Mouse (Mus musculus) midbrain, embryonic 12.5 days (tissue): ENCODE measurements around the gene Mrpl22. TPM values are rescaled to one million over a fixed set of nuclear protein-coding genes. Genes with fewer than 3 reads are reported as not detected.

Source experiments
- ATAC-seq: fragments of 200-750 bp; cut with Nextera tagmentation; 2 replicates; pipeline ENCODE4 v1.8.0; 2017; ENCODE audit warnings: low read depth, moderate TSS enrichment, moderate library complexity; ENCODE audit not compliant: low FRiP score
- H3K27ac ChIP-seq: fragments of 300-500 bp; sonication (generic); replicated peaks from 2 replicates; pipeline ENCODE4 v1.5.1; 2016; ENCODE audit warnings: mild to moderate bottlenecking
- H3K27me3 ChIP-seq: fragments of 300-500 bp; sonication (generic); 2 replicates; pipeline ENCODE4 v1.6.1; 2016; ENCODE audit warnings: mild to moderate bottlenecking
- H3K36me3 ChIP-seq: fragments of 300-500 bp; sonication (generic); 2 replicates; pipeline ENCODE4 v1.6.1; 2016
- H3K4me1 ChIP-seq: fragments of 300-500 bp; sonication (generic); 2 replicates; pipeline ENCODE4 v1.6.1; 2016
- H3K4me2 ChIP-seq: fragments of 300-500 bp; sonication (generic); replicated peaks from 2 replicates; pipeline ENCODE4 v1.6.1; 2016; ENCODE audit warnings: mild to moderate bottlenecking, moderate library complexity
- H3K4me3 ChIP-seq: fragments of 300-500 bp; sonication (generic); 2 replicates; pipeline ENCODE4 v1.5.1; 2016; ENCODE audit warnings: mild to moderate bottlenecking
- H3K9ac ChIP-seq: fragments of 300-500 bp; sonication (generic); replicated peaks from 2 replicates; pipeline ENCODE4 v1.6.1; 2016; ENCODE audit warnings: mild to moderate bottlenecking, moderate library complexity
- H3K9me3 ChIP-seq: fragments of 300-500 bp; sonication (generic); 2 replicates; pipeline ENCODE4 v1.6.1; 2016; ENCODE audit warnings: mild to moderate bottlenecking
- WGBS: fragments of 180-500 bp; shearing (Covaris S2); methylation state at CpG from one replicate; pipeline ENCODE4 v1.1.7; 2016; 5-methylcytosine and 5-hydroxymethylcytosine counted together
- polyA plus RNA-seq: library from polyadenylated mRNA; unstranded; fragments of >200 nt; fragmentation: Nextera tagmentation; extraction: Ambion mirVana; gene quantifications from 2 replicates; pipeline ENCODE4 v1.2.1, GENCODE M21; 2016

Gene Mrpl22
- polyA plus RNA-seq: 105 and 106 TPM in 2 replicates

GRCm38 (mm10) chr11:58171459-58172091 lies at the start of gene Mrpl22:
TSS of gene Mrpl22 (plus strand) at chr11:58171661.
- no peak within 1 kb of the TSS for H3K27ac ChIP-seq
- peaks cover 22% of the 10 kb centered on the region for H3K4me1 ChIP-seq
- H3K9me3 ChIP-seq: no peaks in the 10 kb centered on the region
- peak within 1 kb of the TSS; percentile 78 for H3K9ac ChIP-seq
- peaks cover 35% of the 10 kb centered on the region for H3K36me3 ChIP-seq
- peak within 1 kb of the TSS; percentile 78 for H3K4me3 ChIP-seq
- no peaks in the 10 kb centered on the region for H3K27me3 ChIP-seq
- peak within 1 kb of the TSS; percentile 84 for H3K4me2 ChIP-seq
- under 1% methylated on average over 34 of the region's 34 CpGs for WGBS
- ATAC-seq: peak; percentile 75

- H3K27me3 ChIP-seq: no peaks in the 10 kb centered on the region
- H3K9me3 ChIP-seq: no peaks in the 10 kb centered on the region
- ATAC-seq: no peak
- H3K9ac ChIP-seq: no peak overlapping the region
- peaks cover 94% of the 10 kb centered on the region for H3K36me3 ChIP-seq
- H3K4me3 ChIP-seq: no peak overlapping the region
- H3K4me2 ChIP-seq: no peak overlapping the region
- WGBS: 100% methylated on average over 2 of the region's 2 CpGs
- H3K27ac ChIP-seq: no peak overlapping the region
- H3K4me1 ChIP-seq: no peaks in the 10 kb centered on the region
Measured at GRCm38 (mm10) chr11:58123711-58124110, 47.8 kb upstream of the Mrpl22 start.

DNA sequence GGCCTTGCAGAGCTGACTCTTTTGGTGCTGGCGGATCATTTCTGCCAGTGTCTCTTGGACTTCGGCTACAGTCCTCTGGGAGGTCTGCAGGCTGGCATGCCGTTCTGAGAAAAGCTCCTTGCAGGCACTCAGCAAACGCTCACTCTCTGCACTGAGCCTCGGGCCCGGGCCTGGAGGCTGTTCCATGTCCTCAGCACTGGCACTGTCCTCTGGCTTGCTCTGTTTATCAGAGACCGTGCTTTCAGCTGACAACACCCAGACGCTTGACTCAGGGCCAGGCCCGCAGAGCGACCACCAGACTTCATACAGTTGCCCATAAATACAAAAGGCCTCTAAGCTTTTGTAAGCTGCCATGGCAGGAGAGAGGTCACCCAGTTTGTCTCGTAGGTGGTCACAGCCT lies 46.4 kb upstream of the Mrpl22 start:
- H3K27me3 ChIP-seq: no peaks in the 10 kb centered on the region
- H3K9me3 ChIP-seq: no peaks in the 10 kb centered on the region
- no peaks in the 10 kb centered on the region for H3K4me1 ChIP-seq
- 90% methylated on average over 11 of the region's 11 CpGs for WGBS
- H3K4me2 ChIP-seq: no peak overlapping the region
- no peak overlapping the region for H3K27ac ChIP-seq
- no peak overlapping the region for H3K9ac ChIP-seq
- peaks cover 94% of the 10 kb centered on the region for H3K36me3 ChIP-seq
- no peak for ATAC-seq
- no peak overlapping the region for H3K4me3 ChIP-seq

GRCm38 (mm10) chr11:58126397-58127160 lies 44.9 kb upstream of the Mrpl22 start:
- 82% methylated on average over 7 of the region's 7 CpGs for WGBS
- H3K4me3 ChIP-seq: no peak overlapping the region
- H3K27ac ChIP-seq: no peak overlapping the region
- no peak overlapping the region for H3K9ac ChIP-seq
- H3K36me3 ChIP-seq: peaks cover 94% of the 10 kb centered on the region
- no peak overlapping the region for H3K4me2 ChIP-seq
- H3K27me3 ChIP-seq: no peaks in the 10 kb centered on the region
- no peak for ATAC-seq
- no peaks in the 10 kb centered on the region for H3K9me3 ChIP-seq
- no peaks in the 10 kb centered on the region for H3K4me1 ChIP-seq

GRCm38 (mm10) chr11:58127544-58127943 lies 43.9 kb upstream of the Mrpl22 start:
- Histone ChIP-seq H3K27ac (no peak overlapping the region), H3K4me1 (no peaks in the 10 kb centered on the region), H3K36me3 (peaks cover 96% of the 10 kb centered on the region), H3K4me2 (no peak overlapping the region), H3K9me3 (no peaks in the 10 kb centered on the region), H3K27me3 (no peaks in the 10 kb centered on the region), H3K9ac (no peak overlapping the region), H3K4me3 (no peak overlapping the region)
- no peak for ATAC-seq
- WGBS: 92% methylated on average over 2 of the region's 2 CpGs

- ATAC-seq: no peak
- Histone ChIP-seq H3K4me3 (no peak overlapping the region), H3K27me3 (no peaks in the 10 kb centered on the region), H3K4me1 (no peaks in the 10 kb centered on the region), H3K9me3 (no peaks in the 10 kb centered on the region), H3K36me3 (peaks cover 91% of the 10 kb centered on the region), H3K27ac (no peak overlapping the region), H3K4me2 (no peak overlapping the region), H3K9ac (no peak overlapping the region)
- 89% methylated on average over 6 of the region's 6 CpGs for WGBS
Measured at GRCm38 (mm10) chr11:58129302-58129843, 42.1 kb upstream of the Mrpl22 start.

DNA sequence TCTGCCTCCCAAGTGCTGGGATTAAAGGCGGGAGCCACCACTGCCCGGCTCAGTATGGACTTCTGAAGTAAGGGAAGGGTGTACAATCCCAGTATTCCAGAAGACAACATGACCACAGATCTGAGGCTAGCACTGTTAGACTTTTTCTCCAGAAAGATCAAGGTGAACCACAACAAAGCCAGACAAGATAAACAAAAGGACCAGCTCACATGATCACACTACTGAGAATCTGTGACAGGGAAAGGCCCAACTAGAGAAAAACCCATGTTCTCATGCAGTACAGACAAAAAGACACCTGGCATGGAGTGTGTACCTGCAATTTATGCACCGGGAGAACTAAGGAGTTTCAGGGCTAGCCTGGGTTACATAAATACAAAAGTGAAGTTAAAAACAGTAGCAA lies 39.4 kb upstream of the Mrpl22 start:
- Histone ChIP-seq H3K4me2 (no peak overlapping the region), H3K4me1 (no peaks in the 10 kb centered on the region), H3K36me3 (peaks cover 94% of the 10 kb centered on the region), H3K27ac (no peak overlapping the region), H3K9me3 (no peaks in the 10 kb centered on the region), H3K27me3 (no peaks in the 10 kb centered on the region), H3K4me3 (no peak overlapping the region), H3K9ac (no peak overlapping the region)
- ATAC-seq: no peak
- WGBS: 100% methylated on average over 3 of the region's 3 CpGs

DNA sequence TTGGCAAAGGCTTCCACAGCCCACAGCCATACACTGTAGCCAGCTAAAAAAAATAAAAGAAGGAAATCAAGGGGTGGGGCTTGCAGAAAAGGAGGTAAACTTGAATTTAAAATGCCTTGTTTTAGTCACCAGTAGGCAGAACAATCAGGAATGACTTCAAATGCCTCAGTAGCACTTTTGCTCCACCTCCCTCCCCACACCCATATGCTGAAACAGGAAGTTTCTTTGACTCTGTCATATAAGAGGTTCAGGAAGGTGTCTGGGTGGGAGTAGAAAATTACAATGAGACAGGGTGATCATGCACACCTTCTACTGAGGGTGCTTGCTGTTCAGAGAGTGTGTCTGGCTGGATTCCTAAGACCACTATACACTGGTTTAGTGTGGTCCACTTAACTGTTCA lies 36.6 kb upstream of the Mrpl22 start:
- Histone ChIP-seq H3K9me3 (no peaks in the 10 kb centered on the region), H3K4me3 (no peak overlapping the region), H3K4me2 (no peak overlapping the region), H3K9ac (no peak overlapping the region), H3K36me3 (peaks cover 84% of the 10 kb centered on the region), H3K27ac (no peak overlapping the region), H3K4me1 (no peaks in the 10 kb centered on the region), H3K27me3 (no peaks in the 10 kb centered on the region)
- no peak for ATAC-seq

GRCm38 (mm10) chr11:58135296-58135695 lies 36.2 kb upstream of the Mrpl22 start:
- Histone ChIP-seq H3K9ac (no peak overlapping the region), H3K27me3 (no peaks in the 10 kb centered on the region), H3K4me1 (no peaks in the 10 kb centered on the region), H3K36me3 (peaks cover 84% of the 10 kb centered on the region), H3K4me3 (no peak overlapping the region), H3K27ac (no peak overlapping the region), H3K4me2 (no peak overlapping the region), H3K9me3 (no peaks in the 10 kb centered on the region)
- no peak for ATAC-seq

GRCm38 (mm10) chr11:58136677-58137076 lies 34.8 kb upstream of the Mrpl22 start:
- no peak for ATAC-seq
- peaks cover 84% of the 10 kb centered on the region for H3K36me3 ChIP-seq
- no peak overlapping the region for H3K4me3 ChIP-seq
- no peaks in the 10 kb centered on the region for H3K9me3 ChIP-seq
- WGBS: 91% methylated on average over 6 of the region's 6 CpGs
- no peaks in the 10 kb centered on the region for H3K27me3 ChIP-seq
- H3K4me2 ChIP-seq: no peak overlapping the region
- no peaks in the 10 kb centered on the region for H3K4me1 ChIP-seq
- H3K27ac ChIP-seq: no peak overlapping the region
- no peak overlapping the region for H3K9ac ChIP-seq

DNA sequence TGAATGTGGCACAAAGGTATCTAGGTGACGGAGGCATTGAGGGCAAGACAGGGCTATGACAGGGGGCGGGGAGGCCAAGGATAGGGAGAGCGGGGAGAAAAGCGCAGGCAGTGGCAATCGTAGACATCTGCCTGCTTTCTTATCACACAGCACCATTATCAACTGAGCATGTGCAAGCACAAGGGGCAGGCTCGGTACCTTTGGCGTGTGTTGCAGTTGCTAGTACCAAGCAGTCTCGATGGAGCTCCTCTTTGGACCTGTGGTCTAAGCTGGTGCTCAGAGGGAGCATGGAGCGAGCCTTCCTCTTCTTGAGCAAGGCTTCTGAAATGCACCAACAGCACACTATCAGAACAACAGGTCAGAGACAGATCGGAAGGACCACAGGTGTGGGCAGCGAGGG lies 32.6 kb upstream of the Mrpl22 start:
- peaks cover 80% of the 10 kb centered on the region for H3K36me3 ChIP-seq

GRCm38 (mm10) chr11:58139466-58139865 lies 32.0 kb upstream of the Mrpl22 start:
- no peak for ATAC-seq
- WGBS: 86% methylated on average over 3 of the region's 3 CpGs
- peaks cover 82% of the 10 kb centered on the region for H3K36me3 ChIP-seq

More for the DNA sequence above, 32.6 kb upstream of the Mrpl22 start:
- Histone ChIP-seq H3K4me3 (no peak overlapping the region), H3K27me3 (no peaks in the 10 kb centered on the region), H3K9ac (no peak overlapping the region), H3K4me1 (no peaks in the 10 kb centered on the region), H3K4me2 (no peak overlapping the region), H3K9me3 (no peaks in the 10 kb centered on the region), H3K27ac (0 out of 2 replicates have a peak overlapping the region, but pooled peaks have one; percentile 20)
- ATAC-seq: no peak
- WGBS: 73% methylated on average over 11 of the region's 11 CpGs

More at GRCm38 (mm10) chr11:58139466-58139865, 32.0 kb upstream of the Mrpl22 start:
- H3K27ac ChIP-seq: no peak overlapping the region
- no peak overlapping the region for H3K4me2 ChIP-seq
- no peak overlapping the region for H3K9ac ChIP-seq
- H3K4me1 ChIP-seq: no peaks in the 10 kb centered on the region
- H3K9me3 ChIP-seq: no peaks in the 10 kb centered on the region
- H3K27me3 ChIP-seq: no peaks in the 10 kb centered on the region
- H3K4me3 ChIP-seq: no peak overlapping the region
